Mouse (Mus musculus) C2C12 (cell line): ENCODE measurements around the gene Prkg2.

ENCODE experiments used
- CEBPB ChIP-seq: IDR thresholded peaks from one replicate; pipeline ENCODE4 v1.6.1; 2011; ENCODE audit warnings: low read depth, mild to moderate bottlenecking, control low read depth, moderate library complexity
- CTCF ChIP-seq: IDR thresholded peaks from one replicate; pipeline ENCODE4 v1.5.1; 2011; ENCODE audit not compliant: control insufficient read depth, insufficient read depth, insufficient read length
- MAX ChIP-seq: IDR thresholded peaks from one replicate; pipeline ENCODE4 v1.6.1; 2011; ENCODE audit warnings: mild to moderate bottlenecking, control low read depth
- MYOD1 ChIP-seq: IDR thresholded peaks from one replicate; pipeline ENCODE4 v1.6.1; 2011; ENCODE audit warnings: low read depth; ENCODE audit not compliant: control insufficient read depth, insufficient read length
- MYOG ChIP-seq: IDR thresholded peaks from one replicate; pipeline ENCODE4 v1.6.1; 2011; ENCODE audit not compliant: control insufficient read depth, insufficient read length; ENCODE audit errors: extremely low read depth
- USF1 ChIP-seq: IDR thresholded peaks from one replicate; pipeline ENCODE4 v1.6.1; 2011; ENCODE audit warnings: low read depth, mild to moderate bottlenecking, control low read depth, moderate library complexity

GRCm38 (mm10) chr5:99037442-99037811, 276 bp upstream of the Prkg2 start:
- TF ChIP-seq CTCF, result no peak
- TF ChIP-seq MYOD1, result no peak
- no peak for TF ChIP-seq MYOG
- TF ChIP-seq MAX, result no peak
- peak; percentile 65 for TF ChIP-seq USF1
- TF ChIP-seq CEBPB, result no peak
